Mouse (Mus musculus): ENCODE data around the gene Diaph3. TPM values are rescaled to one million over a fixed set of nuclear protein-coding genes. Genes with fewer than 3 reads are reported as not detected.

Gene Diaph3
- polyA plus RNA-seq, 1 experiment from 2014 or later: 5.8 TPM

- Histone ChIP-seq H3K9me3 (no peaks in the 10 kb centered on the region), H3K27me3 (replicated peaks) (no peaks in the 10 kb centered on the region), H3K4me1 (no peaks in the 10 kb centered on the region), H3K9ac (no peak overlapping the region), H3K36me3 (no peaks in the 10 kb centered on the region), H3K4me3 (no peak overlapping the region), H3K4me2 (replicated peaks) (no peak overlapping the region), H3K27ac (no peak overlapping the region)
- no peak for ATAC-seq (ENCODE audit: low FRiP score, low read depth)
- WGBS: 62% methylated on average over 3 of the region's 3 CpGs
Measured at GRCm38 (mm10) chr14:86704080-86704479, 437.0 kb downstream of the Diaph3 start.

- no peak; the same call in 1 of the 2 replicates for ATAC-seq (ENCODE audit: low FRiP score, low read depth)
- Histone ChIP-seq H3K4me3 (no peak overlapping the region), H3K4me1 (no peaks in the 10 kb centered on the region), H3K9me3 (no peaks in the 10 kb centered on the region), H3K36me3 (no peaks in the 10 kb centered on the region), H3K27me3 (replicated peaks) (no peaks in the 10 kb centered on the region), H3K27ac (no peak overlapping the region), H3K9ac (no peak overlapping the region), H3K4me2 (replicated peaks) (no peak overlapping the region)
- WGBS: 85% methylated on average over 4 of the region's 4 CpGs
Measured at GRCm38 (mm10) chr14:86701145-86701544, 439.9 kb downstream of the Diaph3 start.

DNA sequence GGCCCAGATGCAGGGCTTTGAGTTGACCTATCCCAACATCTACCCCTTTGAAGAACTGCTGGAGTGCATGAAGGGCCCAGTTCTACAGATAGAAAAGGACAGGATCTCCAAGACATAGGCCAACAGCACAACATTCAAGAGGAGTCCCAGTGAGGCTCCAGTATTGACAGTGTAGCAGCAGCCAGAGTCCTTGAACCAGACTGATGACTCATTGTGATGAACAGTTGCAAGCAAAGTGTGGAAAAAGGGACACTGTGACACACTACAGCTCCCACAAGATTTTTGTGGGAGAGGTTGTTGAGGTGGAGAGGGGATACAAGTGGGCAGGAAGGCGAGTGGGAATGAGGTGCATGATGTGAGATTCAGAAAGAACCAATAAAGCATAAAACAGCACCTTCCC lies 443.1 kb downstream of the Diaph3 start:
- H3K4me1 ChIP-seq: no peaks in the 10 kb centered on the region
- 94% methylated on average over 1 of the region's 1 CpGs for WGBS
- no peak overlapping the region for H3K9ac ChIP-seq
- H3K4me2 ChIP-seq (replicated peaks): no peak overlapping the region
- no peaks in the 10 kb centered on the region for H3K27me3 ChIP-seq (replicated peaks)
- H3K4me3 ChIP-seq: no peak overlapping the region
- H3K36me3 ChIP-seq: no peaks in the 10 kb centered on the region
- ATAC-seq (ENCODE audit: low FRiP score, low read depth): no peak
- no peak overlapping the region for H3K27ac ChIP-seq
- H3K9me3 ChIP-seq: no peaks in the 10 kb centered on the region

GRCm38 (mm10) chr14:86692714-86693113 lies 448.3 kb downstream of the Diaph3 start:
- 57% methylated on average over 4 of the region's 4 CpGs for WGBS
- Histone ChIP-seq H3K9ac (no peak overlapping the region), H3K4me3 (no peak overlapping the region), H3K9me3 (no peaks in the 10 kb centered on the region), H3K27ac (no peak overlapping the region), H3K4me1 (no peaks in the 10 kb centered on the region), H3K36me3 (no peaks in the 10 kb centered on the region), H3K4me2 (replicated peaks) (no peak overlapping the region), H3K27me3 (replicated peaks) (no peaks in the 10 kb centered on the region)
- no peak for ATAC-seq (ENCODE audit: low FRiP score, low read depth)

- Histone ChIP-seq H3K9me3 (no peaks in the 10 kb centered on the region), H3K4me2 (replicated peaks) (no peak overlapping the region), H3K36me3 (no peaks in the 10 kb centered on the region), H3K27ac (no peak overlapping the region), H3K9ac (no peak overlapping the region), H3K4me1 (no peaks in the 10 kb centered on the region), H3K27me3 (replicated peaks) (no peaks in the 10 kb centered on the region), H3K4me3 (no peak overlapping the region)
- WGBS: 51% methylated on average over 5 of the region's 5 CpGs
- ATAC-seq (ENCODE audit: low FRiP score, low read depth): no peak
Measured at GRCm38 (mm10) chr14:86691298-86691697, 449.7 kb downstream of the Diaph3 start.

- Histone ChIP-seq H3K9me3 (no peaks in the 10 kb centered on the region), H3K36me3 (no peaks in the 10 kb centered on the region), H3K9ac (no peak overlapping the region), H3K4me1 (peaks cover 8% of the 10 kb centered on the region), H3K4me2 (replicated peaks) (no peak overlapping the region), H3K27me3 (replicated peaks) (no peaks in the 10 kb centered on the region), H3K27ac (no peak overlapping the region), H3K4me3 (no peak overlapping the region)
- WGBS: 56% methylated on average over 11 of the region's 11 CpGs
- peak; percentile 61 for ATAC-seq (ENCODE audit: low FRiP score, low read depth)
Measured at GRCm38 (mm10) chr14:86684585-86685503, 456.2 kb downstream of the Diaph3 start.

GRCm38 (mm10) chr14:86681951-86682350 lies 459.1 kb downstream of the Diaph3 start:
- H3K9ac ChIP-seq: no peak overlapping the region
- no peak for ATAC-seq (ENCODE audit: low FRiP score, low read depth)
- no peaks in the 10 kb centered on the region for H3K36me3 ChIP-seq
- peaks cover 9% of the 10 kb centered on the region for H3K4me1 ChIP-seq
- H3K4me3 ChIP-seq: no peak overlapping the region
- H3K4me2 ChIP-seq (replicated peaks): no peak overlapping the region
- H3K27ac ChIP-seq: no peak overlapping the region
- no peaks in the 10 kb centered on the region for H3K9me3 ChIP-seq
- H3K27me3 ChIP-seq (replicated peaks): no peaks in the 10 kb centered on the region

DNA sequence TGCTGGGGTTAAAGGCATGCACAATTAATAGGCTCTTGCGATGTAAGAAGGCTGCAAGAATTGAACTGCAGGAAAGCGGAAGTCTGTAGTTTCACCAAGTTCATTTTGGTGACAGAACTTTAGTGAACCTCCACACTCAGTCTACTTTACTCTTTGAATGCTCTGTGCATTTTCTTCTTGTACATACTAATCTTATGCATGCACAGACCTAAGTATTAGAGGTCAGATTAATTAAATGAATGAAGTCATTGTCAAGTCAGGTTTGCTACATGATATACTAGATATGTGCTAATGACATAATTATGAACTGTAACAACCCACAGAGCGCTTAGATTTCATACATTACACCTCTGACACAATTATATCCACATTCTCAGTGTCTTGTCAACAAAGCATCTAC lies 462.0 kb downstream of the Diaph3 start:
- no peak overlapping the region for H3K27ac ChIP-seq
- H3K4me2 ChIP-seq (replicated peaks): no peak overlapping the region
- no peaks in the 10 kb centered on the region for H3K36me3 ChIP-seq
- H3K4me3 ChIP-seq: no peak overlapping the region
- no peak for ATAC-seq (ENCODE audit: low FRiP score, low read depth)
- WGBS: 92% methylated on average over 3 of the region's 3 CpGs
- 0 out of 2 replicates have a peak, but pooled peaks cover 3% of the 10 kb centered on the region for H3K4me1 ChIP-seq
- H3K9me3 ChIP-seq: no peaks in the 10 kb centered on the region
- H3K27me3 ChIP-seq (replicated peaks): no peaks in the 10 kb centered on the region
- H3K9ac ChIP-seq: no peak overlapping the region

GRCm38 (mm10) chr14:86678179-86678780 lies 462.8 kb downstream of the Diaph3 start:
- WGBS: 70% methylated on average over 5 of the region's 5 CpGs
- no peak for ATAC-seq (ENCODE audit: low FRiP score, low read depth)
- H3K27me3 ChIP-seq (replicated peaks): no peaks in the 10 kb centered on the region
- H3K4me3 ChIP-seq: no peak overlapping the region
- no peak overlapping the region for H3K4me2 ChIP-seq (replicated peaks)
- H3K9me3 ChIP-seq: no peaks in the 10 kb centered on the region
- H3K36me3 ChIP-seq: no peaks in the 10 kb centered on the region
- H3K27ac ChIP-seq: no peak overlapping the region
- no peak overlapping the region for H3K9ac ChIP-seq
- 0 out of 2 replicates have a peak, but pooled peaks cover 3% of the 10 kb centered on the region for H3K4me1 ChIP-seq

DNA sequence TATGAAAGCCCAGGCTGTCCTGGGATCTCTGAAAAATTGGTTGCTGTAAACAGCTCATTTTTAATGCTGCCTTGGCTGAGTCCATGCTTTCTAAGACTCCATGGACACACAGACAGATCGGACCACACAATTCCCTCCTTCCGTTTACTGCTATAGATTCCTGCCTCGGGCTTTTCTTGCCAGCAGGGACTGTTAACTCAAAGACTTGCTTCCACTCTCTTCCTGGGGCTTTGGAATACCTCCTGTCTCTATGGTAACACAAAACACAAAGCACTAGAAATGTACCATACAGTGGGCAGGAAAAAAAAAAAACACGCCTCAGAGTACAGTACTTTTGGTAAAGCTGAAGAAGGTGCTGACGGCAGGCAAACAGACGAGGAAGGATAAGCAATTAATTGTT lies 464.0 kb downstream of the Diaph3 start:
- H3K9me3 ChIP-seq: no peaks in the 10 kb centered on the region
- no peak overlapping the region for H3K9ac ChIP-seq
- no peaks in the 10 kb centered on the region for H3K27me3 ChIP-seq (replicated peaks)
- H3K4me3 ChIP-seq: no peak overlapping the region
- H3K36me3 ChIP-seq: no peaks in the 10 kb centered on the region
- 0 out of 2 replicates have a peak, but pooled peaks cover 3% of the 10 kb centered on the region for H3K4me1 ChIP-seq
- 24% methylated on average over 6 of the region's 6 CpGs for WGBS
- no peak overlapping the region for H3K27ac ChIP-seq
- ATAC-seq (ENCODE audit: low FRiP score, low read depth): peak; percentile 48; the same call in 1 of the 2 replicates
- H3K4me2 ChIP-seq (replicated peaks): no peak overlapping the region

DNA sequence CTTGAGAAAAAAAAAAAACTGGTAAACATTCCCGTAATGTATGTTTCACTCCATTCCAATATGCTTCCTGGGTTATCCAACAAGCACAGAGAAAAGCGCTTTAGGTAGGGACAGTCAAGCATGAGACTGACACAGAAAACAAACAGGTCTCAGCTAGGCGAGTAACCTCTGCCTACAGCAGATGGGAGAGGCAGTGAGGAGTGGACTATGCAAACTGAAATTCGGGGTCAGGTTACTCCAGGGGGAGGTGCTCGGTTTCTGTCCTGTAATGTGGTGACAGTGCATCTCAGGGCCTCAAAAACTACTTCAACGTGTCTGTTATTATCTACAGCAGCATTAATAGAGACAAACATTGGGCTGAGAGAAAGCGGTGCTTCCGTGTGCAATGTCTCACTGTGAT lies 465.7 kb downstream of the Diaph3 start:
- Histone ChIP-seq H3K4me3 (no peak overlapping the region), H3K27me3 (replicated peaks) (no peaks in the 10 kb centered on the region), H3K27ac (no peak overlapping the region), H3K9me3 (no peaks in the 10 kb centered on the region), H3K4me2 (replicated peaks) (no peak overlapping the region), H3K4me1 (0 out of 2 replicates have a peak, but pooled peaks cover 3% of the 10 kb centered on the region), H3K9ac (no peak overlapping the region), H3K36me3 (no peaks in the 10 kb centered on the region)
- ATAC-seq (ENCODE audit: low FRiP score, low read depth): no peak
- 68% methylated on average over 8 of the region's 8 CpGs for WGBS

GRCm38 (mm10) chr14:86662846-86663245 lies 478.2 kb downstream of the Diaph3 start:
- Histone ChIP-seq H3K27ac (no peak overlapping the region), H3K9ac (no peak overlapping the region), H3K27me3 (replicated peaks) (no peaks in the 10 kb centered on the region), H3K9me3 (no peaks in the 10 kb centered on the region), H3K4me1 (no peaks in the 10 kb centered on the region), H3K36me3 (no peaks in the 10 kb centered on the region), H3K4me3 (no peak overlapping the region), H3K4me2 (replicated peaks) (no peak overlapping the region)
- no peak for ATAC-seq (ENCODE audit: low FRiP score, low read depth)
- WGBS: 90% methylated on average over 4 of the region's 4 CpGs

Measured in neural tube, embryonic 12.5 days (tissue).